Mouse (Mus musculus) liver, embryonic 13.5 days (tissue): ENCODE data around the gene Helz. TPM values are rescaled to one million over a fixed set of nuclear protein-coding genes. Genes with fewer than 3 reads are reported as not detected.
"Not testable (repeated sequence)": the region's sequence is repeated elsewhere in the genome, so short reads cannot be mapped to it uniquely, and the experiment has no call there.

ENCODE experiments used
- ATAC-seq: fragments of 200-750 bp; cut with Nextera tagmentation; 2 replicates; pipeline ENCODE4 v1.8.0; 2017; ENCODE audit warnings: low read depth, mild to moderate bottlenecking, moderate number of reproducible peaks, moderate library complexity
- DNase-seq: peaks from one replicate; pipeline ENCODE4 v3.0.0; 2022
- H3K27ac ChIP-seq: fragments of 300-500 bp; sonication (generic); 2 replicates; pipeline ENCODE4 v1.5.1; 2015; ENCODE audit warnings: moderate library complexity, mild to moderate bottlenecking, inconsistent platforms
- H3K27me3 ChIP-seq: fragments of 300-500 bp; sonication (generic); 2 replicates; pipeline ENCODE4 v1.6.1; 2015; ENCODE audit warnings: mild to moderate bottlenecking, inconsistent platforms
- H3K36me3 ChIP-seq: fragments of 300-500 bp; sonication (generic); 2 replicates; pipeline ENCODE4 v1.6.1; 2015; ENCODE audit warnings: mild to moderate bottlenecking, inconsistent platforms
- H3K4me1 ChIP-seq: fragments of 300-500 bp; sonication (generic); replicated peaks from 2 replicates; pipeline ENCODE4 v1.6.1; 2015; ENCODE audit warnings: inconsistent platforms
- H3K4me2 ChIP-seq: fragments of 300-500 bp; sonication (generic); 2 replicates; pipeline ENCODE4 v1.6.1; 2015; ENCODE audit warnings: inconsistent platforms, mild to moderate bottlenecking, moderate library complexity
- H3K4me3 ChIP-seq: fragments of 300-500 bp; sonication (generic); replicated peaks from 2 replicates; pipeline ENCODE4 v1.5.1; 2015; ENCODE audit warnings: mild to moderate bottlenecking, inconsistent platforms
- H3K9ac ChIP-seq: fragments of 300-500 bp; sonication (generic); 2 replicates; pipeline ENCODE4 v1.6.1; 2015; ENCODE audit warnings: mild to moderate bottlenecking, inconsistent platforms
- H3K9me3 ChIP-seq: fragments of 300-500 bp; sonication (generic); replicated peaks from 2 replicates; pipeline ENCODE4 v1.6.1; 2016; ENCODE audit warnings: inconsistent platforms
- WGBS: fragments of 180-500 bp; shearing (Covaris S2); methylation state at CpG from one replicate; pipeline ENCODE4 v1.1.7; 2015; ENCODE audit not compliant: insufficient replicate concordance; 5-methylcytosine and 5-hydroxymethylcytosine counted together
- polyA plus RNA-seq: library from polyadenylated mRNA; unstranded; fragments of >200 nt; fragmentation: Nextera tagmentation; extraction: Ambion mirVana; gene quantifications from 2 replicates; pipeline ENCODE4 v1.2.1, GENCODE M21; 2015

Gene Helz
- polyA plus RNA-seq = 5.4 and 7.1 TPM in 2 replicates

- H3K4me1 ChIP-seq = peaks cover 47% of the 10 kb centered on the region
- under 1% methylated on average over 65 of the region's 70 CpGs for WGBS
- peak; percentile 87 for ATAC-seq
These were observed at the start of gene Helz for GRCm38 (mm10) chr11:107547351-107548203. Gene Helz, plus strand, starts transcription at chr11:107547930.

DNA sequence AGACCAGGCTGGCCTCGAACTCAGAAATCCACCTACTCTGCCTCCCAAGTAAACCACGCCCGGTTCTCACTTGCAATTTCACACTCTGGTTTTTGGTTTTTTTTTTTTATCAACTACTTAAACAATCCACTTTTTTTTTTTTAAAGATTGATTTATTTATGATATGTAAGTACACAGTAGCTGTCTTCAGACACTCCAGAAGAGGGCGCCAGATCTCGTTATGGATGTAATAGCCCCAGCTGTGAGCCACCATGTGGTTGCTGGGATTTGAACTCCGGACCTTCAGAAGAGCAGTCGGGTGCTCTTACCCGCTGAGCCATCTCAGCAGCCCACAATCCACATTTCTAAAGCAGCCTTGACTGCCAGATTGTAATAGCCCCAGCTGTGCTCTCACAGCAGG lies 44.9 kb upstream of the Helz start:
- no peaks in the 10 kb centered on the region for H3K27me3 ChIP-seq
- peaks cover 19% of the 10 kb centered on the region for H3K36me3 ChIP-seq
- H3K27ac ChIP-seq = no peak overlapping the region
- ATAC-seq (no peak), DNase-seq (no peak)
- H3K4me2 ChIP-seq = no peak overlapping the region
- H3K4me3 ChIP-seq = no peak overlapping the region
- no peaks in the 10 kb centered on the region for H3K4me1 ChIP-seq
- H3K9me3 ChIP-seq = no peaks in the 10 kb centered on the region
- no peak overlapping the region for H3K9ac ChIP-seq
- 69% methylated on average over 8 of the region's 8 CpGs for WGBS

More at GRCm38 (mm10) chr11:107547351-107548203, at the start of gene Helz:
- peaks cover 24% of the 10 kb centered on the region for H3K27me3 ChIP-seq
- H3K9me3 ChIP-seq = no peaks in the 10 kb centered on the region
- peaks cover 3% of the 10 kb centered on the region for H3K36me3 ChIP-seq
- DNase-seq = peak; percentile 71
- H3K27ac ChIP-seq = peak within 1 kb of the TSS; percentile 53
- peak within 1 kb of the TSS; percentile 77 for H3K4me3 ChIP-seq
- H3K4me2 ChIP-seq = peak within 1 kb of the TSS; percentile 95
- H3K9ac ChIP-seq = peak within 1 kb of the TSS; percentile 85

- H3K27me3 ChIP-seq, H3K27ac ChIP-seq, H3K9me3 ChIP-seq, H3K36me3 ChIP-seq, H3K9ac ChIP-seq, DNase-seq, H3K4me1 ChIP-seq, ATAC-seq, H3K4me3 ChIP-seq, H3K4me2 ChIP-seq: not testable (repeated sequence)
- WGBS = 76% methylated on average over 3 of the region's 4 CpGs
These were observed 43.4 kb upstream of the Helz start for GRCm38 (mm10) chr11:107504364-107504763.

DNA sequence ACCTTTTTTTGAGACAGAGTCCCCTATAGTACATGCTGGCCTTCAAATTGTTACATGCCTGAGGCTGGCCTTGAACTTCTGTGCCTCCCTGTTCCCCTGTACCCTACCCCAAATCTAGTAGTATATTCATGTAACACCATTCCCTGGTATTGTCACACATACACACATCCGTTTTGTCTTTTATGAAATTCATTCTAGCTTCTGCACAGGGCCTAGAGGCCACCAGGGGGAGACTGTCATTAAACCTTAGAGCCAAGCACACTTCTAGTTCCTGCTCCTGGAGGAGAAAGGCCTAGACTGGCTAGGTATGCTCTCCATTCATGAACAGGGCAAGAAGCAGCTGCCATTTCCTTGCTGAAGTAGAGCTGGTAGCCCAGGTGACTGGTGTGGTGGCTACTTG lies 41.5 kb upstream of the Helz start:
- H3K27ac ChIP-seq = no peak overlapping the region
- no peak overlapping the region for H3K4me3 ChIP-seq
- no peaks in the 10 kb centered on the region for H3K9me3 ChIP-seq
- no peaks in the 10 kb centered on the region for H3K27me3 ChIP-seq
- no peaks in the 10 kb centered on the region for H3K36me3 ChIP-seq
- ATAC-seq (no peak), DNase-seq (no peak)
- WGBS = 63% methylated on average over 1 of the region's 1 CpGs
- no peak overlapping the region for H3K9ac ChIP-seq
- peaks cover 20% of the 10 kb centered on the region for H3K4me1 ChIP-seq
- H3K4me2 ChIP-seq = no peak overlapping the region

- no peaks in the 10 kb centered on the region for H3K36me3 ChIP-seq
- 0 out of 2 replicates have a peak, but pooled peaks have one; percentile 19 for ATAC-seq
- H3K4me2 ChIP-seq = peak overlapping the region; percentile 44; the same call in 1 of the 2 replicates
- H3K9me3 ChIP-seq = no peaks in the 10 kb centered on the region
- H3K4me3 ChIP-seq = no peak overlapping the region
- H3K27me3 ChIP-seq = no peaks in the 10 kb centered on the region
- H3K27ac ChIP-seq = no peak overlapping the region
- peaks cover 21% of the 10 kb centered on the region for H3K4me1 ChIP-seq
- DNase-seq = no peak
- 20% methylated on average over 11 of the region's 11 CpGs for WGBS
- no peak overlapping the region for H3K9ac ChIP-seq
These were observed 37.9 kb upstream of the Helz start for GRCm38 (mm10) chr11:107509631-107510338.

GRCm38 (mm10) chr11:107510362-107511269 lies 37.1 kb upstream of the Helz start:
- H3K27ac ChIP-seq = no peak overlapping the region
- DNase-seq = no peak
- H3K4me2 ChIP-seq = peak overlapping the region; percentile 44
- H3K4me1 ChIP-seq = peaks cover 21% of the 10 kb centered on the region
- H3K9me3 ChIP-seq = no peaks in the 10 kb centered on the region
- no peaks in the 10 kb centered on the region for H3K36me3 ChIP-seq
- no peaks in the 10 kb centered on the region for H3K27me3 ChIP-seq
- 3% methylated on average over 18 of the region's 18 CpGs for WGBS
- peak overlapping the region; percentile 16; the same call in 1 of the 2 replicates for H3K4me3 ChIP-seq
- peak overlapping the region; percentile 37; the same call in 1 of the 2 replicates for H3K9ac ChIP-seq
- peak; percentile 56 for ATAC-seq

GRCm38 (mm10) chr11:107511954-107512353 lies 35.8 kb upstream of the Helz start:
- not testable (repeated sequence) for H3K9ac ChIP-seq, H3K4me3 ChIP-seq, H3K9me3 ChIP-seq, ATAC-seq, H3K27ac ChIP-seq, H3K27me3 ChIP-seq, H3K36me3 ChIP-seq, H3K4me2 ChIP-seq
- WGBS = 32% methylated on average over 5 of the region's 5 CpGs
- peaks cover 21% of the 10 kb centered on the region for H3K4me1 ChIP-seq
- peak; percentile 19 for DNase-seq

DNA sequence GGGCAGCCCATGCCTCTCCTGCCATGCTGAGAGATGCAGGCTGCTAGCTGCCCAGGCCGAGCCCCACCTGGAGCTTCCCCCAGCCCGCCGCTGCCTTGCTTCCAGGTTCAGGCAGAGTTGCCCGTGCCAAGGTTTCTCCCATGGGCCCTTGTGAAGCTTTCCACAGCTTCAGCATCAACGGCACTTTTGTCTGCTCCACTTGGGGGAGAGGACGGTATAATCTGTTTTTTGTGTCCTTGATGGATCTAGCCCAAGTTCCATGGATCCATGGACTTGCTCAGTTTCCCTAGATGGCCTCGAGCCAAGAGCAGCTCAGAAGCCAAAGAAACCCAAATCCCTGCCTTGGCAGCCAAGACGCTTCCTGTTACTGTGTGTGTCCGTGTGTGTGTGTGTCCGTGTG lies 34.7 kb upstream of the Helz start:
- Histone ChIP-seq H3K4me3 (no peak overlapping the region), H3K36me3 (no peaks in the 10 kb centered on the region), H3K27ac (no peak overlapping the region), H3K9ac (no peak overlapping the region), H3K4me2 (no peak overlapping the region), H3K4me1 (peaks cover 21% of the 10 kb centered on the region), H3K27me3 (no peaks in the 10 kb centered on the region), H3K9me3 (no peaks in the 10 kb centered on the region)
- DNase-seq (no peak), ATAC-seq (no peak)
- WGBS = 73% methylated on average over 10 of the region's 10 CpGs

DNA sequence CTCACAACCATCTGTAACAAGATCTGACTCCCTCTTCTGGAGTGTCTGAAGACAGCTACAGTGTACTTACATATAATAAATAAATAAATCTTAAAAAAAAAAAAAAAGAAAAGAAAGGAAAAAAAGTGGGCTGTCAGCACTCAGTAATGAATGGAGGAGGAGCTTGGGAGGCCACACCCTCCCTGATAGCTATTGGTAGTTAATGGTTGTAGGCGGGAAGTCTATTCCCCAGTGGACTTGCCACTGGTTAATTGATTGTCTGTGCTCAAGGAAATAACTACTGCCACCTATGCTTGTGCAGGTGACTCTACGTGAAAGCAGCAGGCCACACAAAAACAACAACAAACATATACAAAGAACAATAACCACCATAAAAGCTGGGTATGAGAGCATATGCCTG lies 31.3 kb upstream of the Helz start:
- H3K9me3 ChIP-seq = no peaks in the 10 kb centered on the region
- DNase-seq = no peak
- H3K4me1 ChIP-seq = no peaks in the 10 kb centered on the region; the same call in 1 of the 2 replicates
- H3K27me3 ChIP-seq = no peaks in the 10 kb centered on the region
- ATAC-seq = no peak
- H3K4me2 ChIP-seq = no peak overlapping the region
- no peaks in the 10 kb centered on the region for H3K36me3 ChIP-seq
- no peak overlapping the region for H3K4me3 ChIP-seq
- no peak overlapping the region for H3K27ac ChIP-seq
- no peak overlapping the region for H3K9ac ChIP-seq
- WGBS = 77% methylated on average over 2 of the region's 2 CpGs

DNA sequence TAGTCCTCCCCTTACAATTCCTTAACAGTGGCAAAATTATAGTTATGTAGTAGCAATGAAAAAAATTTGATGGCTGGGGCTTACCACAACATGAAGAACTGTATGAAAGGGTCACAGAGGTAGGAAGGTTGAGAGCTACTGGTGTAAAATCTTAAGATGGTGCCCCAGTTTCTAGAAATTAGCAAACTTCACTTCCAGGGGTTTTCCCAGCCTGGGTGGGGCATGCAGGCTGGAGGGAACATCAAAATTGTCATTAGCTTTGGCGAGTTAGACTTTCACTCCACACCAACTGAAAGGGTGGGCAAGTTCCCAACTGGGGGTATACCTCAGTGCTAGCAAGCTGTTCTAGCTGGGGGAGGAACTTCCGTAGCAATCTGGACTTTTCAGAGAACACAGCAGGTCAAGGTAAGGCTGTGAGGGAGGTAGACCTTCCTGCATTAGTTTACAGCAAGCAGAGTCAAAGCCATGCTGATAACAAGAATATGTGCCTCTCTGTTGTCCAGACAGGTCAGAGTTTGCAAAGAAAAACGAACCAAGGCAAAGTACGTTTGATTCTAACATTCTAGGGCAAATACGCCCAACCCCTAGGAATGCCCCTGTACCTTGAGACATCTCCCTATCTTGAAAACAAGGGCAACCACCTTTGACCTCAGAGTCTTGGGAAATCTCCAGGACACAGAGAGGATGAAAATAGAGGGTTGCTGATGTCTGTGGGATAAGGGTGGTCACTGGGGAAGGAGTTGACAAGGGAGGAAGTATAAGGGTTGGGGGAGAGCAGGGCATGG lies 28.9 kb upstream of the Helz start:
- 53% methylated on average over 5 of the region's 5 CpGs for whole genome bisulfite sequencing
- no peak for ATAC-seq
- H3K4me3 ChIP-seq = no peak overlapping the region

More for the DNA sequence above, 28.9 kb upstream of the Helz start:
- H3K4me1 ChIP-seq = no peaks in the 10 kb centered on the region
- DNase-seq = no peak
- H3K36me3 ChIP-seq = no peaks in the 10 kb centered on the region
- H3K4me2 ChIP-seq = no peak overlapping the region
- no peaks in the 10 kb centered on the region for H3K27me3 ChIP-seq
- no peak overlapping the region for H3K27ac ChIP-seq
- H3K9ac ChIP-seq = no peak overlapping the region
- H3K9me3 ChIP-seq = no peaks in the 10 kb centered on the region
